Mouse (Mus musculus): ENCODE data around the gene L3mbtl1. TPM values are rescaled to one million over a fixed set of nuclear protein-coding genes. Genes with fewer than 3 reads are reported as not detected.

The L3mbtl1 gene
- polyA plus RNA-seq, 1 experiment from 2014 or later = 0.49 TPM

DNA sequence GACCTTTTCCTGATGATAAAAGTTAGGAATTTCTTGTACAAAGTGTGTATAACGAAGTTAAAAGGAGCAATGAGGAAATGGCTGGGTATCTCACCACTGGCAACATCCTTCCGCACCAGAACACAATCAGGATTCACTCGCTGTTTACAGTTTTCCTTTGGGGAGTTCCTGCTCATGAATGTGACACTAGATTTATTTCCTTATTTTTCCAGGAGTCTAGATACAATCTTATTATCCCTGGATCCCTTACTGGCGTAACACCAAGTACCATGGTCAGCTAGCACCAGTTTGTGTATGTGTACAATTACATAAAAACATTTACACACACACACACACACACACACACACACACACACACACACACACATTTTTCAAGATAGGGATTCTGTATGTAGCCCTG lies 64.0 kb downstream of the L3mbtl1 start:
- no peak overlapping the region for H3K4me2 ChIP-seq (replicated peaks)

GRCm38 (mm10) chr2:163016916-163017743 lies 73.9 kb downstream of the L3mbtl1 start, which contains the start of gene Ift52:
Ift52 (plus strand) TSS chr2:163017354.
- Histone ChIP-seq H3K4me1 (peaks cover 9% of the 10 kb centered on the region), H3K4me2 (replicated peaks) (peak within 1 kb of the TSS; percentile 58), H3K9me3 (no peaks in the 10 kb centered on the region), H3K36me3 (no peaks in the 10 kb centered on the region), H3K9ac (peak within 1 kb of the TSS; percentile 75), H3K4me3 (peak within 1 kb of the TSS; percentile 87), H3K27ac (no peak within 1 kb of the TSS), H3K27me3 (replicated peaks) (no peaks in the 10 kb centered on the region)
- peak; percentile 95 for ATAC-seq (ENCODE audit: low FRiP score, low read depth)
- under 1% methylated on average over 57 of the region's 57 CpGs for WGBS

More for the DNA sequence above, 64.0 kb downstream of the L3mbtl1 start:
- H3K9ac ChIP-seq = no peak overlapping the region
- no peaks in the 10 kb centered on the region for H3K9me3 ChIP-seq
- no peaks in the 10 kb centered on the region for H3K27me3 ChIP-seq (replicated peaks)
- H3K4me1 ChIP-seq = no peaks in the 10 kb centered on the region
- no peak overlapping the region for H3K27ac ChIP-seq
- 80% methylated on average over 4 of the region's 4 CpGs for WGBS
- H3K36me3 ChIP-seq = no peaks in the 10 kb centered on the region
- ATAC-seq (ENCODE audit: low FRiP score, low read depth) = no peak
- no peak overlapping the region for H3K4me3 ChIP-seq

Other genes with a start within 250 kb of the L3mbtl1 start
- gene Srsf6, start 11.9 kb upstream of the L3mbtl1 start, polyA plus RNA-seq (2016; fragmentation: Nextera tagmentation; extraction: Ambion mirVana) = 222 and 241 TPM in 2 replicates
- gene Sgk2, start 43.9 kb downstream of the L3mbtl1 start, polyA plus RNA-seq (2016; fragmentation: Nextera tagmentation; extraction: Ambion mirVana) = 0.08 TPM in 1 of 2 replicates, not detected in the other
- 46.8 and 48.4 TPM in 2 replicates for gene Ift52, start 73.9 kb downstream of the L3mbtl1 start, polyA plus RNA-seq (2016; fragmentation: Nextera tagmentation; extraction: Ambion mirVana)
- 21.0 and 22.1 TPM in 2 replicates for gene Mybl2, start 111.2 kb downstream of the L3mbtl1 start, polyA plus RNA-seq (2016; fragmentation: Nextera tagmentation; extraction: Ambion mirVana)
- gene Gtsf1l, start 144.4 kb downstream of the L3mbtl1 start, polyA plus RNA-seq (2016; fragmentation: Nextera tagmentation; extraction: Ambion mirVana) = not detected in 2 replicates

Data from neural tube, embryonic 12.5 days (tissue).